Mouse (Mus musculus): Measurements from ENCODE around the gene Olfr1245. TPM values are rescaled to one million over a fixed set of nuclear protein-coding genes. Genes with fewer than 3 reads are reported as not detected.

The Olfr1245 gene
- polyA plus RNA-seq, 1 experiment: not detected

DNA sequence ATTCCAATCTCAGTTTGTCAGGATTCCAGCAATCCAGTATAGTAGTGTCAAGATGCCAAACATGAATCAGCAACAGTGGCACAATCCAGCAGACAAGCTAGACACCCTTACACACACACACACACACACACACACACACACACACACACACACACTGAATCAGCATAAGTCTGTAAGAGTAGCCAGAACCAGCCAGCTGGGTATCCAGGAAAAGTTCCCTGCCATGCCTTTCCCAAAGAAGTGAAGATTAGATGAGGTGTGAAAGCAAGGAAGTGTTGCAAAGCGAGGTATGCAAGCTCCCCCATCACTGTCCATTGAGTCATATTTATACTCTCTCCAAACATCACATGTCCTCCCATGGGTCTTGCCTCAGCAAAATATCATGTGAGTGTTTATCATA lies 38.3 kb downstream of the Olfr1245 start:
- H3K27ac ChIP-seq (ENCODE audit: insufficient read depth, low read length): no peak overlapping the region
- TF ChIP-seq EP300 (IDR thresholded peaks at IDR 0.05; ENCODE audit: insufficient read depth, low read depth, low read length) (no peak), CTCF (IDR thresholded peaks at IDR 0.05; ENCODE audit: low read depth, low read length) (no peak), POLR2A (IDR thresholded peaks at IDR 0.05; ENCODE audit: insufficient read depth, low read length) (no peak)
- no peak overlapping the region for H3K4me3 ChIP-seq (ENCODE audit: low read depth, low read length)
- H3K27me3 ChIP-seq (ENCODE audit: control insufficient read depth, insufficient read depth, low read length, poor library complexity, severe bottlenecking): no peaks in the 10 kb centered on the region
- no peaks in the 10 kb centered on the region for H3K36me3 ChIP-seq (ENCODE audit: control insufficient read depth, insufficient read depth, low read length, poor library complexity, severe bottlenecking)
- H3K9me3 ChIP-seq (replicated peaks; ENCODE audit: control insufficient read depth, insufficient read depth, low read length, poor library complexity, severe bottlenecking): no peaks in the 10 kb centered on the region
- no peak overlapping the region for H3K9ac ChIP-seq (ENCODE audit: low read depth, poor library complexity, severe bottlenecking)
- no peaks in the 10 kb centered on the region for H3K4me1 ChIP-seq (ENCODE audit: control insufficient read depth, insufficient read depth, low read length)

DNA sequence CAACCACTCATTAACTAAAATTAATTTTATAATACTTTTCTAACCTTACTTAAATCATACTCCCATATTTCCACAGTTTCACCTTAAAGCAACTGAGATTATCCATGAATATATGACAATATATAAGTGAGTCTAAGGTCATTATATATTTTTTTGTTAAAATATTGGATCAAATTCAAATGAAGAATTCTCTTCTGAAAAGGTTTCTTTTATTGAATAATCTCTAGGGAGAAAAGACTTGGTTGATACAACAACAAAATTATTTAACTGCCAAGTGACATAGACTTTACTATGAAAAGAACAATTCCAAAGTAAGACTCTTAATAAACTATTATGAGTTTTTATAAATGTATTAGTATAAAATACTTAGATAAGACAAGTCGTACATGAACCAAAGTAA lies 46.9 kb downstream of the Olfr1245 start, which contains the start of gene Olfr1243:
Gene Olfr1243 (minus strand): TSS at position 101 of the 400 bp plus-strand sequence.
- Histone ChIP-seq H3K4me1 (ENCODE audit: control insufficient read depth, insufficient read depth, low read length) (no peaks in the 10 kb centered on the region), H3K9me3 (replicated peaks; ENCODE audit: control insufficient read depth, insufficient read depth, low read length, poor library complexity, severe bottlenecking) (no peaks in the 10 kb centered on the region), H3K9ac (ENCODE audit: low read depth, poor library complexity, severe bottlenecking) (no peak within 1 kb of the TSS), H3K27ac (ENCODE audit: insufficient read depth, low read length) (no peak within 1 kb of the TSS), H3K27me3 (ENCODE audit: control insufficient read depth, insufficient read depth, low read length, poor library complexity, severe bottlenecking) (no peaks in the 10 kb centered on the region), H3K36me3 (ENCODE audit: control insufficient read depth, insufficient read depth, low read length, poor library complexity, severe bottlenecking) (no peaks in the 10 kb centered on the region), H3K4me3 (ENCODE audit: low read depth, low read length) (no peak within 1 kb of the TSS)
- TF ChIP-seq CTCF (IDR thresholded peaks at IDR 0.05; ENCODE audit: low read depth, low read length) (no peak), EP300 (IDR thresholded peaks at IDR 0.05; ENCODE audit: insufficient read depth, low read depth, low read length) (no peak), POLR2A (IDR thresholded peaks at IDR 0.05; ENCODE audit: insufficient read depth, low read length) (no peak)

Other genes with a start within 250 kb of the Olfr1245 start
- not detected in 2 replicates for gene Olfr1232, start 248.8 kb downstream of the Olfr1245 start, polyA plus RNA-seq (2011; ENCODE audit: insufficient read depth, insufficient read length, low read depth, missing spikeins)
- gene Olfr1233, start 236.0 kb downstream of the Olfr1245 start, polyA plus RNA-seq (2011; ENCODE audit: insufficient read depth, insufficient read length, low read depth, missing spikeins): not detected in 2 replicates
- gene Olfr1234, start 213.6 kb downstream of the Olfr1245 start, polyA plus RNA-seq (2011; ENCODE audit: insufficient read depth, insufficient read length, low read depth, missing spikeins): not detected in 2 replicates
- not detected in 2 replicates for gene Olfr1238, start 168.8 kb downstream of the Olfr1245 start, polyA plus RNA-seq (2011; ENCODE audit: insufficient read depth, insufficient read length, low read depth, missing spikeins)
- gene Olfr1239, start 158.0 kb downstream of the Olfr1245 start, polyA plus RNA-seq (2011; ENCODE audit: insufficient read depth, insufficient read length, low read depth, missing spikeins): not detected in 2 replicates
- gene Olfr1240, start 135.4 kb downstream of the Olfr1245 start, polyA plus RNA-seq (2011; ENCODE audit: insufficient read depth, insufficient read length, low read depth, missing spikeins): not detected in 2 replicates
- gene Olfr1241, start 91.3 kb downstream of the Olfr1245 start, polyA plus RNA-seq (2011; ENCODE audit: insufficient read depth, insufficient read length, low read depth, missing spikeins): not detected in 2 replicates
- not detected in 2 replicates for gene Olfr1242, start 80.1 kb downstream of the Olfr1245 start, polyA plus RNA-seq (2011; ENCODE audit: insufficient read depth, insufficient read length, low read depth, missing spikeins)
- not detected in 2 replicates for gene Olfr1243, start 47.0 kb downstream of the Olfr1245 start, polyA plus RNA-seq (2011; ENCODE audit: insufficient read depth, insufficient read length, low read depth, missing spikeins)
- not detected in 2 replicates for gene Olfr1246, start 14.7 kb upstream of the Olfr1245 start, polyA plus RNA-seq (2011; ENCODE audit: insufficient read depth, insufficient read length, low read depth, missing spikeins)
- gene Olfr1247, start 35.7 kb upstream of the Olfr1245 start, polyA plus RNA-seq (2011; ENCODE audit: insufficient read depth, insufficient read length, low read depth, missing spikeins): not detected in 2 replicates
- not detected in 2 replicates for gene Olfr1248, start 39.8 kb upstream of the Olfr1245 start, polyA plus RNA-seq (2011; ENCODE audit: insufficient read depth, insufficient read length, low read depth, missing spikeins)
- gene Olfr1249, start 56.5 kb upstream of the Olfr1245 start, polyA plus RNA-seq (2011; ENCODE audit: insufficient read depth, insufficient read length, low read depth, missing spikeins): not detected in 2 replicates
- not detected in 2 replicates for gene Olfr1250, start 83.0 kb upstream of the Olfr1245 start, polyA plus RNA-seq (2011; ENCODE audit: insufficient read depth, insufficient read length, low read depth, missing spikeins)
- not detected in 2 replicates for gene Olfr1251, start 93.5 kb upstream of the Olfr1245 start, polyA plus RNA-seq (2011; ENCODE audit: insufficient read depth, insufficient read length, low read depth, missing spikeins)
- gene Olfr1252, start 146.6 kb upstream of the Olfr1245 start, polyA plus RNA-seq (2011; ENCODE audit: insufficient read depth, insufficient read length, low read depth, missing spikeins): not detected in 2 replicates
- gene Olfr1253, start 178.6 kb upstream of the Olfr1245 start, polyA plus RNA-seq (2011; ENCODE audit: insufficient read depth, insufficient read length, low read depth, missing spikeins): not detected in 2 replicates
- gene Olfr1254, start 215.2 kb upstream of the Olfr1245 start, polyA plus RNA-seq (2011; ENCODE audit: insufficient read depth, insufficient read length, low read depth, missing spikeins): not detected in 2 replicates
- not detected in 2 replicates for gene Olfr1255, start 233.6 kb upstream of the Olfr1245 start, polyA plus RNA-seq (2011; ENCODE audit: insufficient read depth, insufficient read length, low read depth, missing spikeins)

All from ES-Bruce4 (cell line).